Mouse (Mus musculus) forebrain, embryonic 12.5 days (tissue): ENCODE results near the gene Rassf4. TPM values are rescaled to one million over a fixed set of nuclear protein-coding genes. Genes with fewer than 3 reads are reported as not detected.

Experiments
- ATAC-seq: fragments of 200-750 bp; cut with Nextera tagmentation; 2 replicates; pipeline ENCODE4 v1.8.0; 2017; ENCODE audit warnings: moderate TSS enrichment; ENCODE audit not compliant: low FRiP score
- H3K27ac ChIP-seq: fragments of 300-500 bp; sonication (generic); 2 replicates; pipeline ENCODE4 v1.5.1; 2016; ENCODE audit warnings: mild to moderate bottlenecking
- H3K27me3 ChIP-seq: fragments of 300-500 bp; sonication (generic); 2 replicates; pipeline ENCODE4 v1.6.1; 2016; ENCODE audit warnings: mild to moderate bottlenecking
- H3K36me3 ChIP-seq: fragments of 300-500 bp; sonication (generic); replicated peaks from 2 replicates; pipeline ENCODE4 v1.6.1; 2016; ENCODE audit warnings: mild to moderate bottlenecking
- H3K4me1 ChIP-seq: fragments of 300-500 bp; sonication (generic); 2 replicates; pipeline ENCODE4 v1.6.1; 2016
- H3K4me2 ChIP-seq: fragments of 300-500 bp; sonication (generic); 2 replicates; pipeline ENCODE4 v1.6.1; 2016; ENCODE audit warnings: mild to moderate bottlenecking, moderate library complexity
- H3K4me3 ChIP-seq: fragments of 300-500 bp; sonication (generic); replicated peaks from 2 replicates; pipeline ENCODE4 v1.5.1; 2016; ENCODE audit warnings: mild to moderate bottlenecking
- H3K9ac ChIP-seq: fragments of 300-500 bp; sonication (generic); 2 replicates; pipeline ENCODE4 v1.6.1; 2016; ENCODE audit warnings: mild to moderate bottlenecking
- H3K9me3 ChIP-seq: fragments of 300-500 bp; sonication (generic); 2 replicates; pipeline ENCODE4 v1.6.1; 2016
- WGBS: fragments of 180-500 bp; shearing (Covaris S2); methylation state at CpG from one replicate; pipeline ENCODE4 v1.1.7; 2016; 5-methylcytosine and 5-hydroxymethylcytosine counted together
- polyA plus RNA-seq: library from polyadenylated mRNA; unstranded; fragments of >200 nt; fragmentation: Nextera tagmentation; extraction: Ambion mirVana; gene quantifications from 2 replicates; pipeline ENCODE4 v1.2.1, GENCODE M21; 2016

Gene Rassf4
- polyA plus RNA-seq, 1 experiment from 2014 or later, result 17.1 TPM

DNA sequence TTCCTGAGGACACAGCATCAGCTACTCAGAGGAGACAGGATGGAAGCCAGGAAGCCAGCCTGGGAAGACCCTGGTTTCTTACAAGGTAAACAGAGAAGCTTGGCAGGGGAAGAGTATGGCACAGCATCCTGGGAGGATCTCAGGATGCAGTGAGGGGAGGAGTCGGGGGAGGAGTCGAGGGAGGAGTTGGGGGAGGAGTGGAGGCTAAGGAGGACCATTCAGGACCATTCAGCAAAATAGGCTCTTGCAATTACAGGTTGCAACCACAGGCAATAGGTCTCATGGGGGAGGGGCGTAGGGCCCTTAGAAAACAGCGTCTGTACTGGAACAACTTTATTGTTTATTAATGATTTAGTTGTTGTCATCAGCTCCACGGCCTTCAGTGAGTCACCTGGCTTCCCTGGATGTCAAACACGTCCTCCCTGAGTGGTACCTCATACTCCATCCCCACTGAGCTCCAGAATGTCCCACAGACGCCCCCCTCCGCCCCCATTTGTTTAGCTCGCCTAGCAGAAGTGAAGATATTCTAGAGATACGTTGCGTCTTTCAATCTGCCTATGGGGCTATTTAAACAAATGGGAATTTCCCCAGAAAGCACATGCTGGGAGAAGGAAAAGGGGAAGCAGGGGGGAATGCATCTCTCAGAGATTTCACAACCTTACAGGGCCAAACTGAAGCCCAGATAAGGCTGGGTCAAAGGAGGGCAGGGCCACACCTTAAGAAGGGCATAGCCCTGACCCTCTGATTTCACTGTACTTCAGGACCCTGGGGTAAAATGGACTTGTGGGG lies 4.9 kb downstream of the Rassf4 start:
- Histone ChIP-seq H3K36me3 (no peaks in the 10 kb centered on the region), H3K9me3 (no peaks in the 10 kb centered on the region), H3K27ac (peak overlapping the region; percentile 86; the same call in 1 of the 2 replicates), H3K4me3 (no peak overlapping the region), H3K27me3 (peaks cover 18% of the 10 kb centered on the region; the same call in 1 of the 2 replicates), H3K9ac (no peak overlapping the region), H3K4me1 (peaks cover 65% of the 10 kb centered on the region), H3K4me2 (no peak overlapping the region)
- ATAC-seq, result no peak
- 47% methylated on average over 11 of the region's 11 CpGs for WGBS

DNA sequence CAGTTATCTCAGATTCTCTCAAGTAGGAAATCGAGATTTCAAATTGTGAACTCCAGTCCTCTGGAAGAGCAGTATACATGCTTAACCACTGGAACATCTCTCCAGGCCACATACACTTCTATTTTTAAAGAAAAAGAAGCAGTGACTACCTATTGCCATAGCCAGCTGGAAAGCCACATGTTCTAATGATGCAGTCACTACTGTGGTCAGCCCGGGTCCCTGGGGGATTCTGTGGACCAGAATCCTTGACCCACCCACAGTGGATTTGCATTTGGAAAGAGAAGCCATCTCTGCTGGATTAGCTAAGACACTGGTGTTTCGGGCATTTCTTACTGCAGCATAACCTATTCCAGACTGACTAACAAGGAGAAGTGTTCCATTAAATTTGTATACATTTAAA lies 6.4 kb downstream of the Rassf4 start:
- H3K36me3 ChIP-seq, result no peaks in the 10 kb centered on the region
- no peak overlapping the region for H3K4me3 ChIP-seq
- 0 out of 2 replicates have a peak overlapping the region, but pooled peaks have one; percentile 11 for H3K27ac ChIP-seq
- H3K4me1 ChIP-seq, result peaks cover 53% of the 10 kb centered on the region
- H3K9me3 ChIP-seq, result no peaks in the 10 kb centered on the region
- H3K4me2 ChIP-seq, result no peak overlapping the region
- no peak overlapping the region for H3K9ac ChIP-seq
- peaks cover 15% of the 10 kb centered on the region; the same call in 1 of the 2 replicates for H3K27me3 ChIP-seq
- WGBS, result 67% methylated on average over 3 of the region's 3 CpGs
- ATAC-seq, result no peak

DNA sequence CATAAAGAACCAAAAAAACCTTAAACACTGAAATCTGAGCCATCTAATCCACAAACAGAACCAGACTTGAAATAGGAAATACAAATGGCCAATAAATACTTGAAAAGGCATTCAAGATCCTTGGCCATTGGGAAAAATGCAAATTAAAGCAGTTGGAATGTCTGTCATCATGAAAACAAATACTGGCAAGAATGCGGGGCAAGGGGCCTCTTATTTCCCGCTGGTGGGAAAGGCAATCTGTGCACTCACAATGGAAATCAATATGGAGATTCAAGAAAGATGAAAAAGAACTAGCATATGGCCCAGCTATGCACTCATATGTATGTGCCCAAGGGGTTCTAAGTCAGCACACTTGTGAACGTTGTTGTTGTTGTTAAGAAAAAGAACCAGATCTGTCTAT lies 6.9 kb downstream of the Rassf4 start:
- Histone ChIP-seq H3K27me3 (0 out of 2 replicates have a peak, but pooled peaks cover 11% of the 10 kb centered on the region), H3K27ac (no peak overlapping the region), H3K36me3 (no peaks in the 10 kb centered on the region), H3K4me2 (no peak overlapping the region), H3K4me3 (no peak overlapping the region), H3K4me1 (peaks cover 48% of the 10 kb centered on the region), H3K9me3 (no peaks in the 10 kb centered on the region), H3K9ac (no peak overlapping the region)
- ATAC-seq, result no peak
- 16% methylated on average over 3 of the region's 3 CpGs for WGBS

DNA sequence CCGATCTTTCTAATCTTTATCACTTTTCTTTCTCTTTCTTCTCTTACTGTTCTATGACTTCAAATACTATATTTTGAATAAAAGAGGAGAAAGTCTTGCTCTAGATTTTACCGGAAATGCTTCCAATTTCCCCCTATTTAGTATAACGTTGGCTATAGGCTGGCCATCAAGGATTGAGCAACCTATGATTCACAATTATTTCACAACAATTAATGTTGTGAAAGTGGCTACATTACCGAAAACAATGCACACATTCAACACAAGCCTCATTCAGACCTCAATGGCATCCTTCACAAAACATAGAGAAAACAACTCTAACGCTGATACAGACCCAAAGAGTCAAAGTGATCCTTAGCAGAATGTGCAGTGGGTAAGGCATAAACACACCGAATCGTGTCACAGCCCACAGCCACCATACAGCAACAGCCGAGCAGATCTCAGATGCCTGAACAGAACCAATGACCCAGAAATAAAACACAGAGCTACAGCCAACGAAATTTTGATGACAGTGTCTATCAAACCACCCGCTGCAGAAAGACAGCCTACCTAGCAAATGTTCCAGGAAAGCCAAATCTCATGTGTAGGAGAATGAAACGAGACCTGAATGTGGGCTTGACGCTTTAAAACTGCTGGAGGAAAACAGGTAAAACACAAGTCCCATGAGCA lies 7.5 kb downstream of the Rassf4 start:
- WGBS, result 59% methylated on average over 12 of the region's 12 CpGs
- no peak overlapping the region for H3K4me2 ChIP-seq

DNA sequence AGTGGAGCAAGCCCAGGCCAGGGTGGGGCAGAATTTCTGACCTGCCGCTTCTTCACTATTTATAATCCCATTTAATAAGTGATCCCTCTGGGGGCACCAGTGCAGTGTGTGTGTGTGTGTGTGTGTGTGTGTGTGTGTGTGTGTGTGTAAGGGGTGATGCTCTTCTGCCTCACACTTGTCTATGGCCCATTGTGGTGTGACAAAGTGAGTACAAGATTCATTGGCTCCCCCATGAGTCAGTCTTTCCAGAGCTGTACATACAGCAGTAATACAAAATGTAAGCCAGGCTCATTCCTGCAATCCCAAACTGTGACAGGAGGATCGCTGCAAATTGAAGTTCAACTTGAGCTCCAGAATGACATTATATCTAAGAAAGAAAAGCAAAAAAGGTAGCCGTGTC lies 8.9 kb downstream of the Rassf4 start:
- H3K4me2 ChIP-seq, result no peak overlapping the region
- H3K4me3 ChIP-seq, result no peak overlapping the region
- peaks cover 28% of the 10 kb centered on the region for H3K4me1 ChIP-seq
- H3K36me3 ChIP-seq, result no peaks in the 10 kb centered on the region
- H3K27ac ChIP-seq, result no peak overlapping the region
- 0 out of 2 replicates have a peak, but pooled peaks cover 4% of the 10 kb centered on the region for H3K27me3 ChIP-seq
- ATAC-seq, result no peak
- WGBS, result 85% methylated on average over 3 of the region's 3 CpGs
- no peak overlapping the region for H3K9ac ChIP-seq
- no peaks in the 10 kb centered on the region for H3K9me3 ChIP-seq

More for the DNA sequence above, 7.5 kb downstream of the Rassf4 start:
- Histone ChIP-seq H3K27ac (no peak overlapping the region), H3K4me1 (peaks cover 42% of the 10 kb centered on the region), H3K36me3 (no peaks in the 10 kb centered on the region), H3K9me3 (no peaks in the 10 kb centered on the region), H3K4me3 (no peak overlapping the region), H3K27me3 (0 out of 2 replicates have a peak, but pooled peaks cover 5% of the 10 kb centered on the region), H3K9ac (no peak overlapping the region)
- ATAC-seq, result no peak

DNA sequence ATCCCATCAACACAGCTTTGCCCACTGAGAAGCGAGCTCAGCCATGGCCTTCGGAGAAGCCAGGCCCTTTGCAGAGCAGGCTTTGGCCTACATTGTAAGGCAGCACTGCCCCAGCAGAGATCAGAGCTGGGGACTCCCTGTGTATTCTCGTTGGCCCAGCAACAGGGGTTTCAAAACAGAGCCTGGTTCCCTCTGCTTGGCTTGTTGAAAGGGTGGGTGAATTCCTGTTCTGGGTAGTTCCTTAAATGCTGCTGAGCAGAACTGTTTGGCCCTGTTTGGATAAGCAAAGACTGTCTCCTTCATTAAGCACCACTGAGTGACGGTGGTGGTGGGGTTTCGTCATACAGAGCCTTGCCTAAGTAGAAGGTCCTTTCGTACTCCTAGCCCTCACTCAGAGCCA lies 9.7 kb downstream of the Rassf4 start:
- no peak for ATAC-seq
- Histone ChIP-seq H3K9ac (no peak overlapping the region), H3K27ac (no peak overlapping the region), H3K4me2 (no peak overlapping the region), H3K4me1 (peaks cover 20% of the 10 kb centered on the region), H3K27me3 (0 out of 2 replicates have a peak, but pooled peaks cover 4% of the 10 kb centered on the region), H3K36me3 (no peaks in the 10 kb centered on the region), H3K9me3 (no peaks in the 10 kb centered on the region), H3K4me3 (no peak overlapping the region)
- 83% methylated on average over 6 of the region's 6 CpGs for WGBS

DNA sequence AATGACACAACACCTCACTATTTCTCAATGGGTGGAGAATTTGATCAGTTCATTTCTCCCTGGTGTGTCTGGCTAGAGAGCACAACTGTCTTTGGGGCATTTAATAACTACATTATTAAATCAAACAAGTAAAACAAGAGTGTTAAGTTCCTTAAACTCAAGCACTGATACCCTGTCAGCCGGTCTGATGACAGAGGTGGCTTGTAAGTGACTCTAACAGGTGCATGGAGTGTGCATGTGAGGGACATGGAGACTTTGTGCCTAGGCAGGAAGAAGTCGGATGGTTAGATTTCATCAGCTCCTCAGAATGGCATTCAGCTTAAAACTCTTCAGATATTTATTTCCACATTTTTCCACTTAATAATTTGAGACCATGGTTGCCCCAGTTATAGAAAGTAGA lies 10.4 kb downstream of the Rassf4 start:
- H3K9ac ChIP-seq, result no peak overlapping the region
- H3K4me1 ChIP-seq, result peaks cover 15% of the 10 kb centered on the region
- H3K27me3 ChIP-seq, result 0 out of 2 replicates have a peak, but pooled peaks cover 1% of the 10 kb centered on the region
- no peak overlapping the region for H3K4me3 ChIP-seq
- WGBS, result 82% methylated on average over 2 of the region's 2 CpGs
- H3K9me3 ChIP-seq, result no peaks in the 10 kb centered on the region
- H3K27ac ChIP-seq, result no peak overlapping the region
- H3K4me2 ChIP-seq, result no peak overlapping the region
- H3K36me3 ChIP-seq, result no peaks in the 10 kb centered on the region
- ATAC-seq, result no peak

DNA sequence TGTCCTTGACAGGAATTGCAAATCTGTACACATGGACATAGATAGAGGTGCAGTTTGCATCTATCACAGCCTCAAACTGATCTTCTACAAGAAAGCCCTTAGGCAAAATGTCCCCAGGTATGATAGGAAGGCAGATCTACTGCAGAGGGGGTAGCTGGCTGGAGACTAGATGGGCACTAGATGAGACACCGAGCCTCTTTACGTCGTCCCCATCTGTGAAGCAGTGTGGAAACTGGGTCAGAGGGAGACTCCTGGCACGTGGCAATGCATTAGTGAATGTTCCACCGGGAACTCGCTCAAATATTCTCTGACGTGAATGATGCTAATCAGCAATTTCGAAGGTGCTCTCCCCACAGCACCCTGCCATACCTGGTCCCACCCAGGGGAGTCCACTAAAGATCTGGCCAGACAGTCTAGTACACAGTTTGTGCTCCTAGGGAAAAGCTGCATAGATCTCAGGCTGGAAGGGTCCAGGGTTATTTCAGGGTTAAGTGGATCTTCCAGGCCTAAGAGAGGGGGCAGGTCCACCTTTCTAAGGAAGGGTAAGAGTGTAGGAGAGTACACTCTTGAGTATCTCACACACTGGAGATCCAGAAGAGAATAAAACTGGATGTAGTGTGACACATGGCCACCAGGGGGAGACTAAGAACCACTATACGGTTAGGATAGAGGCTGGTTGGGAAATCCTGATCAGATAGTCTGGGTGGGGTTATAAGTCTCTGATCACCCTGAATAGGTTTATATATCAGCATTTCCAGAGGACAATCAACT lies 19.9 kb downstream of the Rassf4 start:
- Histone ChIP-seq H3K9ac (no peak overlapping the region), H3K27me3 (no peaks in the 10 kb centered on the region), H3K27ac (no peak overlapping the region), H3K36me3 (peaks cover 8% of the 10 kb centered on the region; the same call in 1 of the 2 replicates), H3K4me2 (no peak overlapping the region), H3K4me3 (no peak overlapping the region), H3K4me1 (no peaks in the 10 kb centered on the region), H3K9me3 (no peaks in the 10 kb centered on the region)
- WGBS, result 69% methylated on average over 9 of the region's 9 CpGs
- ATAC-seq, result peak; percentile 83

DNA sequence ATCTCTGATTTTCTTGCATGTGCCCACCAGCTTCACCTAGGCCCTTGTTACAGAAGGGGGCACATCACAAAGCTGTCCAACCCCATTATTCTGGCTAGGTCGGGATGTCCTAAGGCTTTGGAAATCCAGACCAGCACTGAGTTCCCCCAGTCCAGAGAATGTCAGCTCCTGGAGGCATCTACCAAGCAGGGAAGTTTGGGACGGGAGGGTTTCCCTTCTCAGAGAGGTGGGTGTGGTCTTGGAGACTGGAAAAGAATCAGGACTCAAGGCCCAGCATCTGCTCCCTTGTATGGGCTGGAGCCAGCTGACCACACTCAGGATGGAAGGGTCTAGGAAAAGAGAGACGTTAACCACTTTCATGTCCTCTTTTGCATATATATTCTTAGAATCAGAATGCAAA lies 20.6 kb downstream of the Rassf4 start:
- Histone ChIP-seq H3K27ac (no peak overlapping the region), H3K9me3 (no peaks in the 10 kb centered on the region), H3K9ac (no peak overlapping the region), H3K4me2 (no peak overlapping the region), H3K27me3 (no peaks in the 10 kb centered on the region), H3K36me3 (peaks cover 8% of the 10 kb centered on the region; the same call in 1 of the 2 replicates), H3K4me3 (no peak overlapping the region), H3K4me1 (no peaks in the 10 kb centered on the region)
- no peak for ATAC-seq
- 73% methylated on average over 3 of the region's 3 CpGs for WGBS

DNA sequence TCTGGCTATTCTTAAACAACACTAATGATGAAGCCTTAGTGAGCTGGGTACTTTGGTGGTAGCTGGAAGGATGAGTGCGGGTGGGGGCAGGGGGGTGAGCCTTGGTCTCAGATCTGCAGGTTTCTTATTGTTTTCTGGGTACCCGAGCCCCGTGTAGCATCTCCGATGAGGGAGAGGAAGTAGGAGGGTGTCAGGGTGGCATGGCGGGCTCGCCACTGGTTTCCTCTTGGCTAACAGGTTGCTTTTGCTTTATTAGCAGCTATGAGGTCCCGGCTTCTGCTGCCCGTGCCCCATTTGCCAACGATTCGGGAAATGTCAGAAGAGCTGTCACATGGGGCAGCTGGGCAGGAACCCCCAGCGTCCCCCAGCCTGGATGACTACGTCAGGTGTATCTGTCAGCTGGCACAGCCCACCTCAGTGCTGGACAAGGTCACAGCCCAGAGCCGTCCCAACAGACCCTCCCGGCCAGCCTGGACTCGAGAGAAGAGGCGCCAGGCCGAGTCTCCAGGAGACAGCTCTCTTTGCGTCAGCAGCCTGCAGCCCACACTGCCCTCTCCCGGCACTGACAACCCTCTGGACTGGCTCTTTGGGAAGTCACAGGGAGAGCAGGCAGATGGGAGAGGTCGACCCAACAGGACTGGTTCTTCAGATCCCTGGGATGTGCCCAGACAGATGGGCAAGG lies 22.2 kb downstream of the Rassf4 start:
- 85% methylated on average over 20 of the region's 20 CpGs for WGBS
- Histone ChIP-seq H3K9ac (no peak overlapping the region), H3K27me3 (no peaks in the 10 kb centered on the region), H3K36me3 (peaks cover 3% of the 10 kb centered on the region; the same call in 1 of the 2 replicates), H3K4me3 (no peak overlapping the region), H3K4me1 (no peaks in the 10 kb centered on the region), H3K27ac (no peak overlapping the region), H3K9me3 (no peaks in the 10 kb centered on the region), H3K4me2 (no peak overlapping the region)
- no peak for ATAC-seq

DNA sequence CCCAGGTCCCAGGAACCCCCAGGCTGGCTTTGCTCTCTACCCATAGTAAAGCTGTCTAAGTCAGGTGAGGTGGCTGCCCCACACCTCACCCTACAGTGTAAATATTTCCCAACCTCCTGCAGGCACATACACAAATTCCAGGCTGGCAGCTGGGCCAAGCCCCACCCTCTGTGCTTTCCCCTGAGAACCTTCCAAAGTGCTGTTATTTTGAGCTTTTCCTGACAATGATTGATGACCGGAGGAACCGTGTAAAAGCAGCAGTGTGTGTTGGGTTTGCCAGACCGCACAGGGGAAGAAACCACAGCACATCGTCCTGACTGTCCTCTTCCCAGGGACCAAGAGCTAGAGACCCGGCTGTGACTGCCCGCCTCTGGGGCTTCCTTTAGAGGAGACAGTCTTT lies 23.3 kb downstream of the Rassf4 start, which contains the start of gene Depp1:
TSS of gene Depp1 (plus strand) at position 204 of the 400 bp plus-strand sequence.
- no peaks in the 10 kb centered on the region for H3K27me3 ChIP-seq
- no peak within 1 kb of the TSS for H3K9ac ChIP-seq
- 77% methylated on average over 6 of the region's 6 CpGs for WGBS
- H3K36me3 ChIP-seq, result no peaks in the 10 kb centered on the region
- no peak within 1 kb of the TSS for H3K4me2 ChIP-seq
- no peak within 1 kb of the TSS for H3K27ac ChIP-seq
- no peak within 1 kb of the TSS for H3K4me3 ChIP-seq
- H3K4me1 ChIP-seq, result no peaks in the 10 kb centered on the region
- no peak for ATAC-seq
- no peaks in the 10 kb centered on the region for H3K9me3 ChIP-seq
